Mouse (Mus musculus) neural tube, embryonic 11.5 days (tissue): ENCODE measurements around the gene Armc7. TPM values are rescaled to one million over a fixed set of nuclear protein-coding genes. Genes with fewer than 3 reads are reported as not detected.

ENCODE experiments used
- ATAC-seq: fragments of 200-750 bp; cut with Nextera tagmentation; 2 replicates; pipeline ENCODE4 v1.8.0; 2017; ENCODE audit warnings: moderate number of reproducible peaks, mild to moderate bottlenecking, moderate TSS enrichment, moderate library complexity; ENCODE audit not compliant: insufficient read depth, low FRiP score, low TSS enrichment
- DNase-seq: peaks from one replicate; pipeline ENCODE4 v3.0.0-alpha.2; 2015; ENCODE audit warnings: low spot score
- H3K27ac ChIP-seq: fragments of 300-500 bp; sonication (generic); 2 replicates; pipeline ENCODE4 v1.5.1; 2014; ENCODE audit warnings: low read depth, mild to moderate bottlenecking, low read length
- H3K27me3 ChIP-seq: fragments of 300-500 bp; sonication (generic); 2 replicates; pipeline ENCODE4 v1.6.1; 2014; ENCODE audit warnings: mild to moderate bottlenecking, low read length, mixed read lengths; ENCODE audit not compliant: control insufficient read depth, insufficient read depth
- H3K36me3 ChIP-seq: fragments of 300-500 bp; sonication (generic); 2 replicates; pipeline ENCODE4 v1.6.1; 2014; ENCODE audit warnings: mild to moderate bottlenecking, low read length, moderate library complexity, mixed read lengths; ENCODE audit not compliant: control insufficient read depth, insufficient read depth
- H3K4me1 ChIP-seq: fragments of 300-500 bp; sonication (generic); 2 replicates; pipeline ENCODE4 v1.6.1; 2014; ENCODE audit warnings: low read length, mixed read lengths; ENCODE audit not compliant: control insufficient read depth, insufficient read depth
- H3K4me2 ChIP-seq: fragments of 300-500 bp; sonication (generic); 2 replicates; pipeline ENCODE4 v1.6.1; 2014; ENCODE audit warnings: low read depth, mild to moderate bottlenecking, moderate library complexity
- H3K4me3 ChIP-seq: fragments of 300-500 bp; sonication (generic); 2 replicates; pipeline ENCODE4 v1.5.1; 2014; ENCODE audit warnings: low read depth, low read length
- H3K9ac ChIP-seq: fragments of 300-500 bp; sonication (generic); 2 replicates; pipeline ENCODE4 v1.6.1; 2014; ENCODE audit warnings: mild to moderate bottlenecking, low read length
- H3K9me3 ChIP-seq: fragments of 300-500 bp; sonication (generic); 2 replicates; pipeline ENCODE4 v1.6.1; 2016; ENCODE audit warnings: low read length; ENCODE audit not compliant: control insufficient read depth
- WGBS: fragments of 180-500 bp; shearing (Covaris S2); extraction: QIAGEN DNeasy Blood & Tissue Kit; methylation state at CpG from one replicate; pipeline ENCODE4 v1.1.7; 2014; 5-methylcytosine and 5-hydroxymethylcytosine counted together
- polyA plus RNA-seq: library from polyadenylated mRNA; unstranded; fragments of >200 nt; fragmentation: Nextera tagmentation; extraction: Ambion mirVana; gene quantifications from 2 replicates; pipeline ENCODE4 v1.2.1, GENCODE M21; 2014

The Armc7 gene
- polyA plus RNA-seq, 1 experiment from 2014 or later: 8.3 TPM

GRCm38 (mm10) chr11:115478296-115478938 lies 3.0 kb downstream of the Armc7 start:
- no peaks in the 10 kb centered on the region for H3K9me3 ChIP-seq
- no peaks in the 10 kb centered on the region for H3K27me3 ChIP-seq
- DNase-seq: no peak
- no peak overlapping the region for H3K9ac ChIP-seq
- 88% methylated on average over 9 of the region's 9 CpGs for WGBS
- H3K36me3 ChIP-seq: no peaks in the 10 kb centered on the region
- H3K4me2 ChIP-seq: no peak overlapping the region
- peaks cover 18% of the 10 kb centered on the region for H3K4me1 ChIP-seq
- ATAC-seq: no peak
- no peak overlapping the region for H3K27ac ChIP-seq
- H3K4me3 ChIP-seq: no peak overlapping the region

- peaks cover 4% of the 10 kb centered on the region; the same call in 1 of the 2 replicates for H3K4me1 ChIP-seq
- no peaks in the 10 kb centered on the region for H3K9me3 ChIP-seq
- no peak for ATAC-seq
- DNase-seq: no peak
- no peaks in the 10 kb centered on the region for H3K27me3 ChIP-seq
- H3K9ac ChIP-seq: no peak overlapping the region
- no peak overlapping the region for H3K4me2 ChIP-seq
- WGBS: 81% methylated on average over 6 of the region's 6 CpGs
- H3K36me3 ChIP-seq: no peaks in the 10 kb centered on the region
- H3K4me3 ChIP-seq: no peak overlapping the region
- H3K27ac ChIP-seq: no peak overlapping the region
Observed at GRCm38 (mm10) chr11:115481553-115482259, 6.2 kb downstream of the Armc7 start.

- H3K4me2 ChIP-seq: no peak overlapping the region
- no peaks in the 10 kb centered on the region for H3K9me3 ChIP-seq
- DNase-seq: no peak
- H3K27me3 ChIP-seq: no peaks in the 10 kb centered on the region
- no peak overlapping the region for H3K4me3 ChIP-seq
- no peak for ATAC-seq
- H3K27ac ChIP-seq: no peak overlapping the region
- 74% methylated on average over 11 of the region's 11 CpGs for WGBS
- peaks cover 2% of the 10 kb centered on the region; the same call in 1 of the 2 replicates for H3K4me1 ChIP-seq
- H3K36me3 ChIP-seq: no peaks in the 10 kb centered on the region
- no peak overlapping the region for H3K9ac ChIP-seq
Observed at GRCm38 (mm10) chr11:115483278-115483677, 7.8 kb downstream of the Armc7 start.

- Histone ChIP-seq H3K9me3 (no peaks in the 10 kb centered on the region), H3K4me3 (no peak overlapping the region), H3K27ac (no peak overlapping the region), H3K4me1 (peaks cover 2% of the 10 kb centered on the region; the same call in 1 of the 2 replicates), H3K27me3 (no peaks in the 10 kb centered on the region), H3K9ac (no peak overlapping the region), H3K4me2 (no peak overlapping the region), H3K36me3 (no peaks in the 10 kb centered on the region)
- 18% methylated on average over 6 of the region's 6 CpGs for WGBS
- ATAC-seq: no peak
- peak; percentile 83 for DNase-seq
Observed at GRCm38 (mm10) chr11:115483726-115484125, 8.3 kb downstream of the Armc7 start.

- H3K4me2 ChIP-seq: no peak overlapping the region
- ATAC-seq (no peak), DNase-seq (peak; percentile 44)
- H3K4me3 ChIP-seq: no peak overlapping the region
- H3K9ac ChIP-seq: no peak overlapping the region
- H3K27ac ChIP-seq: no peak overlapping the region
- no peaks in the 10 kb centered on the region for H3K36me3 ChIP-seq
- H3K27me3 ChIP-seq: no peaks in the 10 kb centered on the region
- no peaks in the 10 kb centered on the region for H3K9me3 ChIP-seq
- H3K4me1 ChIP-seq: peaks cover 2% of the 10 kb centered on the region; the same call in 1 of the 2 replicates
- WGBS: 50% methylated on average over 12 of the region's 12 CpGs
Observed at GRCm38 (mm10) chr11:115485155-115485554, 9.7 kb downstream of the Armc7 start.

GRCm38 (mm10) chr11:115488551-115489104 lies 13.2 kb downstream of the Armc7 start:
- Histone ChIP-seq H3K9ac (no peak overlapping the region), H3K9me3 (no peaks in the 10 kb centered on the region), H3K27ac (no peak overlapping the region), H3K4me1 (peaks cover 5% of the 10 kb centered on the region), H3K4me3 (no peak overlapping the region), H3K36me3 (no peaks in the 10 kb centered on the region), H3K27me3 (no peaks in the 10 kb centered on the region), H3K4me2 (no peak overlapping the region)
- no peak for DNase-seq
- ATAC-seq: no peak
- 88% methylated on average over 19 of the region's 19 CpGs for WGBS

- 28% methylated on average over 25 of the region's 25 CpGs for WGBS
- peak; percentile 38 for DNase-seq
- peaks cover 3% of the 10 kb centered on the region for H3K4me1 ChIP-seq
- H3K27me3 ChIP-seq: no peaks in the 10 kb centered on the region
- peak overlapping the region; percentile 56 for H3K4me2 ChIP-seq
- peak overlapping the region; percentile 54 for H3K4me3 ChIP-seq
- H3K36me3 ChIP-seq: no peaks in the 10 kb centered on the region
- no peak overlapping the region for H3K27ac ChIP-seq
- H3K9me3 ChIP-seq: no peaks in the 10 kb centered on the region
- peak; percentile 58 for ATAC-seq
- H3K9ac ChIP-seq: peak overlapping the region; percentile 67
Observed at GRCm38 (mm10) chr11:115490441-115491355, 15.2 kb downstream of the Armc7 start.

GRCm38 (mm10) chr11:115491356-115492083 lies 16.1 kb downstream of the Armc7 start, which contains the start of gene Nt5c:
Gene Nt5c (minus strand): TSS chr11:115491862.
- H3K4me3 ChIP-seq: peak within 1 kb of the TSS; percentile 54
- peak within 1 kb of the TSS; percentile 67 for H3K9ac ChIP-seq
- H3K4me2 ChIP-seq: peak within 1 kb of the TSS; percentile 56
- no peaks in the 10 kb centered on the region for H3K27me3 ChIP-seq
- peaks cover 3% of the 10 kb centered on the region for H3K4me1 ChIP-seq
- H3K27ac ChIP-seq: peak within 1 kb of the TSS; percentile 45; the same call in 1 of the 2 replicates
- ATAC-seq (peak; percentile 79), DNase-seq (peak; percentile 81)
- under 1% methylated on average over 37 of the region's 43 CpGs for WGBS
- H3K36me3 ChIP-seq: no peaks in the 10 kb centered on the region
- H3K9me3 ChIP-seq: no peaks in the 10 kb centered on the region
